Mouse (Mus musculus): ENCODE results near the gene Cpsf3. TPM values are rescaled to one million over a fixed set of nuclear protein-coding genes. Genes with fewer than 3 reads are reported as not detected.

Cpsf3 gene
- polyA plus RNA-seq, 1 experiment, result 33.3 TPM

- no peak for TF ChIP-seq CTCF (IDR thresholded peaks at IDR 0.05; ENCODE audit: insufficient read depth, low read length)
- TF ChIP-seq POLR2A (IDR thresholded peaks at IDR 0.05; ENCODE audit: borderline replicate concordance, extremely low read depth, low read depth, low read length), result no peak
- DNase-seq, result no peak
- WGBS, result 91% methylated on average over 8 of the region's 8 CpGs
- Histone ChIP-seq H3K4me1 (ENCODE audit: control insufficient read depth, insufficient read depth, low read length) (peaks cover 6% of the 10 kb centered on the region), H3K4me3 (replicated peaks; ENCODE audit: extremely low read depth, low read depth, low read length) (no peak overlapping the region)
Measured at GRCm38 (mm10) chr12:21325266-21325665, 40.1 kb downstream of the Cpsf3 start.

- DNase-seq, result no peak
- WGBS, result 71% methylated on average over 3 of the region's 3 CpGs
- no peak overlapping the region for H3K4me3 ChIP-seq (replicated peaks; ENCODE audit: extremely low read depth, low read depth, low read length)
Measured at GRCm38 (mm10) chr12:21326325-21326724, 41.1 kb downstream of the Cpsf3 start.

DNA sequence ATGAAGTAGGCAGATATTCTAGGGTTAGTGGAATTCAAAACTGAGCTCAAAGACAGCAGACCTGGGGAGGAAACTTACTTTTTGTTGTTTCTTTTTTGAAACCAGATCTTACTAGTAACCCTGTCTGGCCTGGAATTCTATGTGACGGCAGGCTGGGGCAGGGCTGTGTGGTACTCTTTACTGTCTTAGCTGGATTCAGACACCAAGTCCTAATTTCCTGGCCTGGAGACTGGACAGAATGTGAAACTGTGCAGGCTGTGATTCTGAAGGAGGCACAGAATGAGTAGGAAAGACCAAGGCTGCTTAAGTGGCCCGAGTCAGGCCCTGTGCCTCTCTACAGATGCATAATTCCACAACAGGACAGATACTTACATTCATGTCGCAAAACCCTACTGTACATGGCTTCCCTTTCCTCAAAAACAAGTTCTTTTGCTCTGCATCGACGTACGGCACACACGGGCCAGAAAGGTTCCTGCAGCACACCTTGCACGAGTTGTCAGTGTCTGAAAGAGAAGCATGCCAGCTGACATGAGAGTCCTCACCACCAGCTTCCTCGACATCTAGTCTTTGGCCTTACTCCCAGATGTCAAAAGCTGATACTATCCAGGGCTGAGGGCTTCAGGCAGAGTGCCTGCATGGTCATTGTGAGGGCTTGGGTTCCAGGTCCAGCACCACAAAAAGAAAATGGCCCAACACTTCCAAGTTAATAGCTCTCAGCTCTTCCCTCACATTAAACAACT lies 44.6 kb downstream of the Cpsf3 start:
- TF ChIP-seq POLR2A (IDR thresholded peaks at IDR 0.05; ENCODE audit: borderline replicate concordance, extremely low read depth, low read depth, low read length) (no peak), CTCF (IDR thresholded peaks at IDR 0.05; ENCODE audit: insufficient read depth, low read length) (no peak)
- Histone ChIP-seq H3K4me3 (replicated peaks; ENCODE audit: extremely low read depth, low read depth, low read length) (no peak overlapping the region), H3K4me1 (ENCODE audit: control insufficient read depth, insufficient read depth, low read length) (no peaks in the 10 kb centered on the region)
- 72% methylated on average over 9 of the region's 9 CpGs for WGBS
- DNase-seq, result no peak

More at GRCm38 (mm10) chr12:21326325-21326724, 41.1 kb downstream of the Cpsf3 start:
- TF ChIP-seq POLR2A (IDR thresholded peaks at IDR 0.05; ENCODE audit: borderline replicate concordance, extremely low read depth, low read depth, low read length) (no peak), CTCF (IDR thresholded peaks at IDR 0.05; ENCODE audit: insufficient read depth, low read length) (no peak)
- H3K4me1 ChIP-seq (ENCODE audit: control insufficient read depth, insufficient read depth, low read length), result no peaks in the 10 kb centered on the region; the same call in 1 of the 2 replicates

DNA sequence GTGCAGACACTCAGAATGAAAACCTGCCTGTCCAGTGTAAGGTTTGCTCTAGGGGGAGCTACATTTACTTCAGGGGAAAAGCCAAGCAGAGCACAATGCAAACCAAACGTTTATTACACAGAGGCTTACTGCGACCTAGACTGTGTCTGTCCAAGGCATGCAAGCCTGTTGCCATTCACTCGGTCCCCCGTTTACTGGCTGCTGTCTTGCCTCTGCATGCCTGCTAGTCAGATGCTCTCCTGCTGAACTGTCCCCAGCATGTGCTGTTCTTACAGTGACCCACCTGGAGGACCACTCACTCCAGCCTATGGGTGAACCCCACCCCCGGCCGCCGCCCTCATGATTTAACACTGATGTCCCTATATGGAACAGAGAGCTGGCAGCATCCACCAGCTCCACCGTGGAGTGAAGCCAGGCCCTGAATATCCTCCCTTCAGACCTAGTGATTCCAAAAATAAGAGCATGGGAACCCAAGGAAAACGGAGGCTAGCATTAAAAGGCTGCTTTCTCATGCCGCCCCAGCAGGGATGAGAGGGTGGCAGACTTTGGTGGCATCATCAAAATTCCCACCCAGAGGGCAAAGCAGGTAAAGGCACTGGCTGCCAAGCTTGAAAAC lies 45.9 kb downstream of the Cpsf3 start:
- WGBS, result 78% methylated on average over 10 of the region's 10 CpGs
- H3K4me1 ChIP-seq (ENCODE audit: control insufficient read depth, insufficient read depth, low read length), result no peaks in the 10 kb centered on the region; the same call in 1 of the 2 replicates
- DNase-seq, result no peak
- no peak for TF ChIP-seq CTCF (IDR thresholded peaks at IDR 0.05; ENCODE audit: insufficient read depth, low read length)
- no peak for TF ChIP-seq POLR2A (IDR thresholded peaks at IDR 0.05; ENCODE audit: borderline replicate concordance, extremely low read depth, low read depth, low read length)
- H3K4me3 ChIP-seq (replicated peaks; ENCODE audit: extremely low read depth, low read depth, low read length), result no peak overlapping the region

- no peak overlapping the region for H3K4me3 ChIP-seq (replicated peaks; ENCODE audit: extremely low read depth, low read depth, low read length)
- WGBS, result 71% methylated on average over 6 of the region's 6 CpGs
- H3K4me1 ChIP-seq (ENCODE audit: control insufficient read depth, insufficient read depth, low read length), result no peaks in the 10 kb centered on the region; the same call in 1 of the 2 replicates
- DNase-seq, result no peak
- no peak for TF ChIP-seq CTCF (IDR thresholded peaks at IDR 0.05; ENCODE audit: insufficient read depth, low read length)
- TF ChIP-seq POLR2A (IDR thresholded peaks at IDR 0.05; ENCODE audit: borderline replicate concordance, extremely low read depth, low read depth, low read length), result no peak
Measured at GRCm38 (mm10) chr12:21331711-21332110, 46.5 kb downstream of the Cpsf3 start.

- H3K4me1 ChIP-seq (ENCODE audit: control insufficient read depth, insufficient read depth, low read length), result no peaks in the 10 kb centered on the region; the same call in 1 of the 2 replicates
- DNase-seq, result no peak
- 94% methylated on average over 7 of the region's 7 CpGs for WGBS
- H3K4me3 ChIP-seq (replicated peaks; ENCODE audit: extremely low read depth, low read depth, low read length), result no peak overlapping the region
- no peak for TF ChIP-seq CTCF (IDR thresholded peaks at IDR 0.05; ENCODE audit: insufficient read depth, low read length)
- no peak for TF ChIP-seq POLR2A (IDR thresholded peaks at IDR 0.05; ENCODE audit: borderline replicate concordance, extremely low read depth, low read depth, low read length)
Measured at GRCm38 (mm10) chr12:21333021-21333420, 47.8 kb downstream of the Cpsf3 start.

- no peak for TF ChIP-seq CTCF (IDR thresholded peaks at IDR 0.05; ENCODE audit: insufficient read depth, low read length)
- TF ChIP-seq POLR2A (IDR thresholded peaks at IDR 0.05; ENCODE audit: borderline replicate concordance, extremely low read depth, low read depth, low read length), result no peak
- H3K4me1 ChIP-seq (ENCODE audit: control insufficient read depth, insufficient read depth, low read length), result no peaks in the 10 kb centered on the region; the same call in 1 of the 2 replicates
- 82% methylated on average over 5 of the region's 5 CpGs for WGBS
- no peak overlapping the region for H3K4me3 ChIP-seq (replicated peaks; ENCODE audit: extremely low read depth, low read depth, low read length)
- no peak for DNase-seq
Measured at GRCm38 (mm10) chr12:21333766-21334165, 48.6 kb downstream of the Cpsf3 start.

- H3K4me3 ChIP-seq (replicated peaks; ENCODE audit: extremely low read depth, low read depth, low read length), result no peak overlapping the region
- 39% methylated on average over 7 of the region's 7 CpGs for WGBS
- TF ChIP-seq CTCF (IDR thresholded peaks at IDR 0.05; ENCODE audit: insufficient read depth, low read length), result no peak
- no peak for TF ChIP-seq POLR2A (IDR thresholded peaks at IDR 0.05; ENCODE audit: borderline replicate concordance, extremely low read depth, low read depth, low read length)
- no peak for DNase-seq
- no peaks in the 10 kb centered on the region; the same call in 1 of the 2 replicates for H3K4me1 ChIP-seq (ENCODE audit: control insufficient read depth, insufficient read depth, low read length)
Measured at GRCm38 (mm10) chr12:21335869-21336268, 50.7 kb downstream of the Cpsf3 start.

DNA sequence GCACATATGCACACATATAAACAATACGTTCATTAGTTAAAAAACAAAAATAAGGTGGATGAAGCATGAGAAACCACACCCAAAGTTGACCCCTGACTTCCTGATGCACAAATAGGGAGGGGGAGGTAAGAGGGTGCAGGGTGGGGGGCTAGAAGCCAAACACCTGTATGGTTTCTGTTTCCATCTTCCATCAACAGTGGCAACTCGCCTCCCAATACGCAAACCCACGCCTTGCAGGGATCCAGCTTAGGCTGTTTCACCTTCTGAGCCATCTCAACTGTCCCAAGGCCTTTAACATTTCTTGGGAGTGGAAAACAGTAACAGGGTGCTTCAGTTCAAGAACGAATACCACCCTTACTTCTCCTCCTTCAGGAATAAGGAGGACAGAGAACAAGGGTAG lies 52.0 kb downstream of the Cpsf3 start:
- H3K4me3 ChIP-seq (replicated peaks; ENCODE audit: extremely low read depth, low read depth, low read length), result no peak overlapping the region

More for the DNA sequence above, 52.0 kb downstream of the Cpsf3 start:
- no peak for TF ChIP-seq CTCF (IDR thresholded peaks at IDR 0.05; ENCODE audit: insufficient read depth, low read length)
- no peak for TF ChIP-seq POLR2A (IDR thresholded peaks at IDR 0.05; ENCODE audit: borderline replicate concordance, extremely low read depth, low read depth, low read length)
- WGBS, result 97% methylated on average over 5 of the region's 5 CpGs
- no peak for DNase-seq
- H3K4me1 ChIP-seq (ENCODE audit: control insufficient read depth, insufficient read depth, low read length), result no peaks in the 10 kb centered on the region; the same call in 1 of the 2 replicates

All from lung, adult 2 months (tissue).